Mouse (Mus musculus): ENCODE results near the gene Ensa.
A peak's percentile ranks its signal among the peaks of the same experiment; 100 is the strongest.

DNA sequence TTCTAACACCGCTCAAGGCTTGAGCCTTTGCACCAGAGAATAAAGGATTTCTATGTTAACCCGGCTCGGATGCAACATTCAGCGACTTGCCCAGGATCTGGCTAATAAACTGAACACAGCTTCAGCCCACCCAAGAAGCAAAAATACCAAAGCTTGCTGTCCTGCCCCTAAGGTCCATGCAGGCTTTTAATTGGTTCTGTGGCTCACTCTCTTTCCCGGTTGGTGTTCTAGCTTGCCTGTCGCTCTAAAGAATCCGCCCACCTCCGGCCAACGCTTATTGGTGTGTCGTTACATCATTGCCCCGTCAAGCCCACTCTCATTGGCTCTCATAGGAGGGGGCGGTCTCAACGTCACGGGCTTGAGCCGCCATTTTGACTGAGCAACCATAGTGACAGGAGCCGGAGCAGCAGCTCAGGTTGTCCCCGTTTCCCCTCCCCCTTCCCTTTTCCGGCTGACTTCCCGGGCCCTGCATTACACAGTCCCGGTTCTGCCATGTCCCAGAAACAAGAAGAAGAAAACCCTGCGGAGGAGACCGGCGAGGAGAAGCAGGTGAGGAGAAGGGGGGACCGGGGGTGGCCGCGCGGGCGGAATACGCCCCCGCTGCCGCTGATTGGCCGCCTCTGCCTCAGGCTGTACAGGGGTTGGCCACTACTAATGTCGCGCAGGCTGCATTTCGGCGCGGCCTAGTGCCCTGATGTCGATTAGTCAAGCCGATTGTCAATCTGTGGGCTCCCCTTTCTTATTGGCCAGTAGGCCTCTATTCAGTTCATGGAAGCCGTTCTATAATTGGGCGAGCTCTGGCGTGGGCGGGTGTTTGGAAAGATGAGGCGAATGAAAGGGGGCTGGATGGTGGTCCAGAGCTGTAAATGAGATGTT, at the start of gene Ensa:
- TF ChIP-seq CTCF (IDR thresholded peaks at IDR 0.05; ENCODE audit: control insufficient read depth, insufficient read depth, insufficient replicate concordance, low read depth, low read length) (no peak), POLR2A (IDR thresholded peaks at IDR 0.05; ENCODE audit: control insufficient read depth, low read depth, low read length) (peak; percentile 83)
